Mouse (Mus musculus) left cerebral cortex, adult 2 months (tissue): ENCODE measurements around the gene Msn. TPM values are rescaled to one million over a fixed set of nuclear protein-coding genes. Genes with fewer than 3 reads are reported as not detected.
"Not testable (repeated sequence)": the region's sequence is repeated elsewhere in the genome, so short reads cannot be mapped to it uniquely, and the experiment has no call there.

ENCODE experiments used
- DNase-seq, 2 experiments: peaks; one replicate each; pipeline ENCODE4 v3.0.0; 2021 to 2022; ENCODE audit warnings: low spot score in 2 of 2, mixed read lengths in 1 of 2; ENCODE audit errors: extremely low spot score in 1 of 2
- H3K27ac ChIP-seq: fragments of 200-600 bp; 2 replicates; pipeline ENCODE4 v1.8.1; 2022
- H3K4me3 ChIP-seq: fragments of 200-600 bp; 2 replicates; pipeline ENCODE4 v1.8.1; 2022
- CTCF ChIP-seq: fragments of 200-600 bp; IDR thresholded peaks from 2 replicates; pipeline ENCODE4 v1.8.1; 2022; ENCODE audit warnings: antibody characterized with exemption, mild to moderate bottlenecking, moderate library complexity
- intact Hi-C: fragments of 180-260 bp; cut with DNase I; formaldehyde crosslinking; loops from one replicate; pipeline ENCODE4 v1.15.1; 2025
- total RNA-seq, 2 experiments: library from RNA; stranded (reverse); gene quantifications; 2 replicates each; pipeline ENCODE4 v1.2.3; 2021

Msn gene
- total RNA-seq, 2 experiments from 2014 or later = 18.6 to 20.0 TPM

- intact Hi-C loops = no loop called here
- no peak overlapping the region for H3K27ac ChIP-seq
- TF ChIP-seq CTCF = no peak
- no peak overlapping the region for H3K4me3 ChIP-seq
- no peak for DNase-seq
Measured at GRCm38 (mm10) chrX:96148217-96148616, 52.4 kb downstream of the Msn start.

GRCm38 (mm10) chrX:96153362-96153761, 57.5 kb downstream of the Msn start:
- Histone ChIP-seq H3K4me3 (no peak overlapping the region), H3K27ac (no peak overlapping the region)
- TF ChIP-seq CTCF = no peak
- no peak for DNase-seq
- intact Hi-C loops = no loop called here

GRCm38 (mm10) chrX:96157936-96158335, 62.1 kb downstream of the Msn start:
- TF ChIP-seq CTCF = no peak
- DNase-seq = no peak
- no peak overlapping the region for H3K27ac ChIP-seq
- H3K4me3 ChIP-seq = no peak overlapping the region
- intact Hi-C loops = no loop called here

GRCm38 (mm10) chrX:96162571-96162970, 66.7 kb downstream of the Msn start:
- Histone ChIP-seq H3K27ac (no peak overlapping the region), H3K4me3 (no peak overlapping the region)
- intact Hi-C loops = loop anchor here (5.0 kb wide), 1 partner anchor 145 kb away; no protein-coding TSS in a partner anchor
- TF ChIP-seq CTCF = peak; percentile 42
- DNase-seq = no peak

GRCm38 (mm10) chrX:96171645-96172388, 76.0 kb downstream of the Msn start:
- intact Hi-C loops = no loop called here
- TF ChIP-seq CTCF = no peak
- Histone ChIP-seq H3K27ac (no peak overlapping the region), H3K4me3 (no peak overlapping the region)
- DNase-seq = no peak

- intact Hi-C loops = loop anchor here (1.0 to 5.0 kb wide), 2 partner anchors 159 to 171 kb away; no protein-coding TSS in a partner anchor
- no peak overlapping the region for H3K4me3 ChIP-seq
- no peak overlapping the region for H3K27ac ChIP-seq
- DNase-seq = peak; percentile 8 to 23
- peak; percentile 72 for TF ChIP-seq CTCF
Measured at GRCm38 (mm10) chrX:96178437-96178836, 82.6 kb downstream of the Msn start.

- H3K27ac ChIP-seq = no peak overlapping the region
- H3K4me3 ChIP-seq = no peak overlapping the region
- DNase-seq = no peak
- intact Hi-C loops = no loop called here
- no peak; the same call in 1 of the 2 replicates for TF ChIP-seq CTCF
Measured at GRCm38 (mm10) chrX:96184100-96184732, 88.4 kb downstream of the Msn start.

- H3K4me3 ChIP-seq, H3K27ac ChIP-seq, DNase-seq, intact Hi-C loops: not testable (repeated sequence)
Measured at GRCm38 (mm10) chrX:96205143-96205542, 109.3 kb downstream of the Msn start.

GRCm38 (mm10) chrX:96206872-96207271, 111.0 kb downstream of the Msn start:
- DNase-seq = no peak
- no peak for TF ChIP-seq CTCF
- intact Hi-C loops = no loop called here
- Histone ChIP-seq H3K4me3 (no peak overlapping the region), H3K27ac (no peak overlapping the region)

GRCm38 (mm10) chrX:96218088-96218487, 122.2 kb downstream of the Msn start:
- intact Hi-C loops = no loop called here
- Histone ChIP-seq H3K4me3 (no peak overlapping the region), H3K27ac (no peak overlapping the region)
- no peak for DNase-seq
- TF ChIP-seq CTCF = no peak

Other genes starting within 250 kb of the Msn start
- 10 to 100 TPM; 58.4 to 63.6 TPM for gene Las1l, start 139.1 kb upstream of the Msn start, total RNA-seq
- gene Vsig4, start 197.4 kb downstream of the Msn start, total RNA-seq = not detected